Mouse (Mus musculus): ENCODE data around the gene Hmgcll1. TPM values are rescaled to one million over a fixed set of nuclear protein-coding genes. Genes with fewer than 3 reads are reported as not detected.

The Hmgcll1 gene
- 0.05 TPM in 1 of 2 replicates, not detected in the other for polyA plus RNA-seq (2012; rRNA removed)

- TF ChIP-seq CTCF (IDR thresholded peaks at IDR 0.05; ENCODE audit: borderline replicate concordance, control insufficient read depth, extremely low read depth, insufficient read depth, low read length, poor library complexity) (no peak), POLR2A (IDR thresholded peaks at IDR 0.05; ENCODE audit: control insufficient read depth, extremely low read depth, insufficient read depth, low read length, poor library complexity) (no peak)
- no peak for DNase-seq
- no peaks in the 10 kb centered on the region for H3K27me3 ChIP-seq (ENCODE audit: control insufficient read depth, insufficient read depth, low read length)
- WGBS: 32% methylated on average over 40 of the region's 40 CpGs
- H3K36me3 ChIP-seq (ENCODE audit: control insufficient read depth, insufficient read depth, low read length): no peaks in the 10 kb centered on the region
- H3K27ac ChIP-seq (ENCODE audit: control insufficient read depth, insufficient read depth, low read length): no peak within 1 kb of the TSS
- no peak within 1 kb of the TSS for H3K4me3 ChIP-seq (ENCODE audit: control insufficient read depth, insufficient read depth, low read length)
- no peaks in the 10 kb centered on the region for H3K4me1 ChIP-seq (replicated peaks; ENCODE audit: control insufficient read depth, insufficient read depth, low read length)
Measured at GRCm38 (mm10) chr9:76014631-76015531, at the start of gene Hmgcll1. Gene Hmgcll1 (plus strand): TSS chr9:76014855.

- TF ChIP-seq CTCF (IDR thresholded peaks at IDR 0.05; ENCODE audit: borderline replicate concordance, control insufficient read depth, extremely low read depth, insufficient read depth, low read length, poor library complexity) (no peak), POLR2A (IDR thresholded peaks at IDR 0.05; ENCODE audit: control insufficient read depth, extremely low read depth, insufficient read depth, low read length, poor library complexity) (no peak)
- no peaks in the 10 kb centered on the region for H3K36me3 ChIP-seq (ENCODE audit: control insufficient read depth, insufficient read depth, low read length)
- no peak overlapping the region for H3K27ac ChIP-seq (ENCODE audit: control insufficient read depth, insufficient read depth, low read length)
- 82% methylated on average over 1 of the region's 1 CpGs for WGBS
- no peaks in the 10 kb centered on the region for H3K27me3 ChIP-seq (ENCODE audit: control insufficient read depth, insufficient read depth, low read length)
- no peak for DNase-seq
- H3K4me1 ChIP-seq (replicated peaks; ENCODE audit: control insufficient read depth, insufficient read depth, low read length): no peaks in the 10 kb centered on the region
- H3K4me3 ChIP-seq (ENCODE audit: control insufficient read depth, insufficient read depth, low read length): no peak overlapping the region
Measured at GRCm38 (mm10) chr9:75980097-75980496, 34.6 kb upstream of the Hmgcll1 start.

- H3K27ac ChIP-seq (ENCODE audit: control insufficient read depth, insufficient read depth, low read length): no peak overlapping the region
- H3K4me1 ChIP-seq (replicated peaks; ENCODE audit: control insufficient read depth, insufficient read depth, low read length): no peaks in the 10 kb centered on the region
- H3K4me3 ChIP-seq (ENCODE audit: control insufficient read depth, insufficient read depth, low read length): no peak overlapping the region
- DNase-seq: no peak
- 100% methylated on average over 1 of the region's 1 CpGs for WGBS
- TF ChIP-seq CTCF (IDR thresholded peaks at IDR 0.05; ENCODE audit: borderline replicate concordance, control insufficient read depth, extremely low read depth, insufficient read depth, low read length, poor library complexity): no peak
- no peak for TF ChIP-seq POLR2A (IDR thresholded peaks at IDR 0.05; ENCODE audit: control insufficient read depth, extremely low read depth, insufficient read depth, low read length, poor library complexity)
- no peaks in the 10 kb centered on the region for H3K36me3 ChIP-seq (ENCODE audit: control insufficient read depth, insufficient read depth, low read length)
- no peaks in the 10 kb centered on the region for H3K27me3 ChIP-seq (ENCODE audit: control insufficient read depth, insufficient read depth, low read length)
Measured at GRCm38 (mm10) chr9:75981139-75981538, 33.5 kb upstream of the Hmgcll1 start.

- no peak overlapping the region for H3K4me3 ChIP-seq (ENCODE audit: control insufficient read depth, insufficient read depth, low read length)
- DNase-seq: no peak
- no peak for TF ChIP-seq POLR2A (IDR thresholded peaks at IDR 0.05; ENCODE audit: control insufficient read depth, extremely low read depth, insufficient read depth, low read length, poor library complexity)
- no peak for TF ChIP-seq CTCF (IDR thresholded peaks at IDR 0.05; ENCODE audit: borderline replicate concordance, control insufficient read depth, extremely low read depth, insufficient read depth, low read length, poor library complexity)
- H3K4me1 ChIP-seq (replicated peaks; ENCODE audit: control insufficient read depth, insufficient read depth, low read length): no peaks in the 10 kb centered on the region
- H3K27ac ChIP-seq (ENCODE audit: control insufficient read depth, insufficient read depth, low read length): no peak overlapping the region
- no peaks in the 10 kb centered on the region for H3K36me3 ChIP-seq (ENCODE audit: control insufficient read depth, insufficient read depth, low read length)
- 94% methylated on average over 4 of the region's 4 CpGs for WGBS
- H3K27me3 ChIP-seq (ENCODE audit: control insufficient read depth, insufficient read depth, low read length): no peaks in the 10 kb centered on the region
Measured at GRCm38 (mm10) chr9:75989491-75989890, 25.2 kb upstream of the Hmgcll1 start.

- no peaks in the 10 kb centered on the region for H3K36me3 ChIP-seq (ENCODE audit: control insufficient read depth, insufficient read depth, low read length)
- H3K4me1 ChIP-seq (replicated peaks; ENCODE audit: control insufficient read depth, insufficient read depth, low read length): no peaks in the 10 kb centered on the region
- WGBS: 93% methylated on average over 2 of the region's 2 CpGs
- H3K4me3 ChIP-seq (ENCODE audit: control insufficient read depth, insufficient read depth, low read length): no peak overlapping the region
- no peaks in the 10 kb centered on the region for H3K27me3 ChIP-seq (ENCODE audit: control insufficient read depth, insufficient read depth, low read length)
- TF ChIP-seq POLR2A (IDR thresholded peaks at IDR 0.05; ENCODE audit: control insufficient read depth, extremely low read depth, insufficient read depth, low read length, poor library complexity) (no peak), CTCF (IDR thresholded peaks at IDR 0.05; ENCODE audit: borderline replicate concordance, control insufficient read depth, extremely low read depth, insufficient read depth, low read length, poor library complexity) (no peak)
- H3K27ac ChIP-seq (ENCODE audit: control insufficient read depth, insufficient read depth, low read length): no peak overlapping the region
- DNase-seq: no peak
Measured at GRCm38 (mm10) chr9:75998791-75999350, 15.8 kb upstream of the Hmgcll1 start.

- H3K36me3 ChIP-seq (ENCODE audit: control insufficient read depth, insufficient read depth, low read length): no peaks in the 10 kb centered on the region
- no peak overlapping the region for H3K27ac ChIP-seq (ENCODE audit: control insufficient read depth, insufficient read depth, low read length)
- no peaks in the 10 kb centered on the region for H3K4me1 ChIP-seq (replicated peaks; ENCODE audit: control insufficient read depth, insufficient read depth, low read length)
- TF ChIP-seq CTCF (IDR thresholded peaks at IDR 0.05; ENCODE audit: borderline replicate concordance, control insufficient read depth, extremely low read depth, insufficient read depth, low read length, poor library complexity) (no peak), POLR2A (IDR thresholded peaks at IDR 0.05; ENCODE audit: control insufficient read depth, extremely low read depth, insufficient read depth, low read length, poor library complexity) (no peak)
- H3K27me3 ChIP-seq (ENCODE audit: control insufficient read depth, insufficient read depth, low read length): no peaks in the 10 kb centered on the region
- H3K4me3 ChIP-seq (ENCODE audit: control insufficient read depth, insufficient read depth, low read length): no peak overlapping the region
- DNase-seq: no peak
- 85% methylated on average over 10 of the region's 10 CpGs for WGBS
Measured at GRCm38 (mm10) chr9:76000876-76001858, 13.5 kb upstream of the Hmgcll1 start.

Measured in thymus, adult 2 months (tissue).